Mouse (Mus musculus): ENCODE data around the gene Casp8. TPM values are rescaled to one million over a fixed set of nuclear protein-coding genes. Genes with fewer than 3 reads are reported as not detected.
A peak's percentile ranks its signal among the peaks of the same experiment; 100 is the strongest.

The Casp8 gene
- total and polyA plus RNA-seq, 3 experiments = 36.2 to 59.3 (median 53.3) TPM

DNA sequence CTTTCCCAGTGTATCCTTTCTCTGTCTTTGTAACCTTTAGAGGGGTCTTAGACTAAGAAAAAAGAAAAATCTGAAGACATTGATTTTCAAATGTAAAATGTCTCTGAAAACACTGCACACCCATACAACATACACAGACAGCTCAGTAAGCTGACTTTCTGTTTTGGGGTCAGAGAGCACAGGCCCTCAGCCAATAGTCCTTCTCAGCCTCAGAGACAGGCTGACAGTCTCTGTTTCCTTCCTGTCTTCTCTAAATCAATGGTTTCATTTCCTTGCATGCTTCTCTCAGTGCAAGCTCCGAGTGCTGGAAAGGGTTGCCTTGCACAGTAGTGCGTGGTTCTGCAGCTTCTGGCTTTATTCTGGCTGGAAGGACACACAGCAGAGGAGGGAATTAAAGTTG is 21.3 kb upstream of the Casp8 start:
- Histone ChIP-seq H3K9me3 (replicated peaks; ENCODE audit: low read length) (no peaks in the 10 kb centered on the region), H3K4me1 (ENCODE audit: control insufficient read depth in 1 of 2, insufficient read depth in 2 of 2) (peaks cover 3 to 25% of the 10 kb centered on the region in 2 experiments), H3K27me3 (replicated peaks) (no peaks in the 10 kb centered on the region), H3K36me3 (replicated peaks in 1 of 2; ENCODE audit: control insufficient read depth in 1 of 2, insufficient read depth in 1 of 2, low read length in 1 of 2) (no peaks in the 10 kb centered on the region), H3K9ac (ENCODE audit: insufficient read depth, low read depth) (no peak overlapping the region), H3K4me3 (replicated peaks in 1 of 3; ENCODE audit: low read depth in 2 of 3, low read length in 2 of 3, poor library complexity in 1 of 3) (no peak overlapping the region), H3K79me2 (replicated peaks; ENCODE audit: control insufficient read depth, extremely low read depth, insufficient read depth, poor library complexity, severe bottlenecking) (no peaks in the 10 kb centered on the region), H3K4me2 (ENCODE audit: insufficient read depth, low read depth, poor library complexity, severe bottlenecking) (no peak overlapping the region), H3K27ac (ENCODE audit: insufficient read depth, low read depth) (no peak overlapping the region)
- TF ChIP-seq JUND (conservative IDR thresholded peaks at IDR 0.05; ENCODE audit: low read depth, low read length) (no peak), TBP (conservative IDR thresholded peaks at IDR 0.05; ENCODE audit: low read depth, low read length) (peak; percentile 79)
- dilution Hi-C loops (cut with MboI; ENCODE audit: extremely low pct_ligation_motif_present, extremely low pct_unique_long_range_greater_than_20kb, low sequenced_read_pairs) = no loop called here
- peak; percentile 22 for DNase-seq (ENCODE audit: extremely low read depth)
- in situ Hi-C loops (cut with MboI; ENCODE audit: low pct_ligation_motif_present, low pct_unique_long_range_greater_than_20kb, low sequenced_read_pairs) = loop anchor here (10.0 to 25.0 kb wide), 2 partner anchors 221 to 363 kb away; no protein-coding TSS in a partner anchor

DNA sequence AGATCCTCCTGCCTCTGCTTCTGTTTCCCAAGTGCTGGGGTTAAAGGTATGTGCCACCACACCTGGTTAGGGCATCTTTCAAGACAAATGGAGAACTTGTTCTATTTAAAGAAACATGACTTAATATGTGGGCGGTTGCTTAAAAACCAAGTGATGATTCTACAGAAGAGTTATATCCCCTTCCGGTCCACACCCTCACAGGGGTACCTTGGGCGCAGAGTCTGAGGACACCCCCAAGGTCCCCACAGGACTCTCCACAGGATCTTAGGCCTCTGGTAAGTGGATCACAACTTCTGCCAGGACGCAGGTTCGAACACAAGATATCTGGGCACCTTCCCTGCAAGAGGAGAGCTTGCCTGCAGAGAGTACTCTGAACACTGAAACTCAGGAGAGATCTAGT is 19.8 kb upstream of the Casp8 start:
- dilution Hi-C loops (cut with MboI; ENCODE audit: extremely low pct_ligation_motif_present, extremely low pct_unique_long_range_greater_than_20kb, low sequenced_read_pairs) = no loop called here
- Histone ChIP-seq H3K36me3 (replicated peaks in 1 of 2; ENCODE audit: control insufficient read depth in 1 of 2, insufficient read depth in 1 of 2, low read length in 1 of 2) (no peaks in the 10 kb centered on the region), H3K79me2 (replicated peaks; ENCODE audit: control insufficient read depth, extremely low read depth, insufficient read depth, poor library complexity, severe bottlenecking) (no peaks in the 10 kb centered on the region), H3K4me1 (ENCODE audit: control insufficient read depth in 1 of 2, insufficient read depth in 2 of 2) (peaks cover 3 to 20% of the 10 kb centered on the region in 2 experiments), H3K4me2 (ENCODE audit: insufficient read depth, low read depth, poor library complexity, severe bottlenecking) (no peak overlapping the region), H3K9ac (ENCODE audit: insufficient read depth, low read depth) (no peak overlapping the region), H3K27ac (ENCODE audit: insufficient read depth, low read depth) (no peak overlapping the region), H3K4me3 (replicated peaks in 1 of 3; ENCODE audit: low read depth in 2 of 3, low read length in 2 of 3, poor library complexity in 1 of 3) (no peak overlapping the region), H3K27me3 (replicated peaks) (no peaks in the 10 kb centered on the region), H3K9me3 (replicated peaks; ENCODE audit: low read length) (no peaks in the 10 kb centered on the region)
- no peak for TF ChIP-seq SIN3A (IDR thresholded peaks at IDR 0.05; ENCODE audit: low read length)
- TF ChIP-seq IRF4 (IDR thresholded peaks at IDR 0.05; ENCODE audit: low read depth, low read length) = no peak
- TF ChIP-seq POLR2A (IDR thresholded peaks at IDR 0.05; ENCODE audit: low read depth, low read length) = no peak
- no peak for TF ChIP-seq TCF12 (IDR thresholded peaks at IDR 0.05; ENCODE audit: low read depth, low read length)
- no peak for TF ChIP-seq EP300 (IDR thresholded peaks at IDR 0.05; ENCODE audit: low read length)
- TF ChIP-seq POLR2AphosphoS2 (IDR thresholded peaks at IDR 0.05; ENCODE audit: low read depth, low read length) = no peak
- DNase-seq (ENCODE audit: extremely low read depth) = no peak
- in situ Hi-C loops (cut with MboI; ENCODE audit: low pct_ligation_motif_present, low pct_unique_long_range_greater_than_20kb, low sequenced_read_pairs) = loop anchor here (10.0 to 25.0 kb wide), 2 partner anchors 219 to 462 kb away; partner anchors contain the start of gene Als2

DNA sequence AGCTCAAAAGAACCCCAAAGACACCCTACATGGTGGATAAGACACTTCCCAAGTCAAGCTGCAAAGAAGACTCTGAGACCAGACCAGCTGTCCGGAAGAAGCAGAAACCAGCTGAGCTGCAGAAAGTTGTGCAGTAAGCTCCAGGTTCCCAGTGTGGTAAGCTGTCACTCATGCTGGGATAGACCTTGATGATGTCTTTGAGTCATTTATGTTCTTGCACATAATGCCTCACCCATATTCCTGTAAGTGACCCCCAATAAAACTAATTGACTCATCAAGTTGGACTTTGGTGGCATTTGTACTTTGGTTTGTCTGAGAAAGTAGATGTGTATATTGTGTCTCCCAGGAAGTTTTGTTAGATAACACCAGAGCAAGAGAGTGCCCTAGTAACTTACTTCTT is 17.6 kb upstream of the Casp8 start:
- no peaks in the 10 kb centered on the region for H3K79me2 ChIP-seq (replicated peaks; ENCODE audit: control insufficient read depth, extremely low read depth, insufficient read depth, poor library complexity, severe bottlenecking)
- no peak overlapping the region for H3K4me3 ChIP-seq (replicated peaks in 1 of 3; ENCODE audit: low read depth in 2 of 3, low read length in 2 of 3, poor library complexity in 1 of 3)
- H3K27me3 ChIP-seq (replicated peaks) = no peaks in the 10 kb centered on the region
- H3K4me2 ChIP-seq (ENCODE audit: insufficient read depth, low read depth, poor library complexity, severe bottlenecking) = no peak overlapping the region
- DNase-seq (ENCODE audit: extremely low read depth) = no peak
- no peak for TF ChIP-seq MYC (IDR thresholded peaks at IDR 0.05; ENCODE audit: low read depth, low read length)
- no peak for TF ChIP-seq ZC3H11A (IDR thresholded peaks at IDR 0.05; ENCODE audit: low read depth, low read length)
- TF ChIP-seq CHD2 (IDR thresholded peaks at IDR 0.05; ENCODE audit: low read length) = no peak
- no peak for TF ChIP-seq CTCF (conservative IDR thresholded peaks at IDR 0.05 in 1 of 2, IDR thresholded peaks at IDR 0.05 in 1 of 2; ENCODE audit: low read depth in 2 of 2, low read length in 2 of 2)
- TF ChIP-seq USF1 (IDR thresholded peaks at IDR 0.05; ENCODE audit: low read depth, low read length) = no peak
- TF ChIP-seq RCOR1 (conservative IDR thresholded peaks at IDR 0.05; ENCODE audit: low read depth, low read length) = no peak
- TF ChIP-seq JUN (IDR thresholded peaks at IDR 0.05; ENCODE audit: insufficient read depth, low read depth, low read length) = no peak
- no peak for TF ChIP-seq IRF4 (IDR thresholded peaks at IDR 0.05; ENCODE audit: low read depth, low read length)
- TF ChIP-seq ETS1 (conservative IDR thresholded peaks at IDR 0.05; ENCODE audit: low read depth, low read length) = no peak
- no peak for TF ChIP-seq BHLHE40 (IDR thresholded peaks at IDR 0.05; ENCODE audit: low read depth, low read length)
- no peaks in the 10 kb centered on the region for H3K36me3 ChIP-seq (replicated peaks in 1 of 2; ENCODE audit: control insufficient read depth in 1 of 2, insufficient read depth in 1 of 2, low read length in 1 of 2)
- in situ Hi-C loops (cut with MboI; ENCODE audit: low pct_ligation_motif_present, low pct_unique_long_range_greater_than_20kb, low sequenced_read_pairs) (loop anchor here (10.0 to 25.0 kb wide), 2 partner anchors 217 to 460 kb away; partner anchors contain the start of gene Als2), dilution Hi-C loops (cut with MboI; ENCODE audit: extremely low pct_ligation_motif_present, extremely low pct_unique_long_range_greater_than_20kb, low sequenced_read_pairs) (no loop called here)
- no peaks in the 10 kb centered on the region for H3K9me3 ChIP-seq (replicated peaks; ENCODE audit: low read length)
- H3K27ac ChIP-seq (ENCODE audit: insufficient read depth, low read depth) = no peak overlapping the region
- peaks cover 3 to 17% of the 10 kb centered on the region in 2 experiments for H3K4me1 ChIP-seq (ENCODE audit: control insufficient read depth in 1 of 2, insufficient read depth in 2 of 2)
- no peak overlapping the region for H3K9ac ChIP-seq (ENCODE audit: insufficient read depth, low read depth)
